Mouse (Mus musculus): ENCODE measurements at regions not wholly inside any gene's neighbourhood (a gene's known extent, or its start where the extent isn't known, plus 50 kb on each side); places are given as distances from the start of the nearest gene placed in this dataset.
"Not testable (repeated sequence)": the region's sequence is repeated elsewhere in the genome, so short reads cannot be mapped to it uniquely, and the experiment has no call there.

- DNase-seq: no peak
Observed at GRCm38 (mm10) chr14:48607131-48607530, 66.5 kb downstream of the Otx2 start.

GRCm38 (mm10) chr14:48603490-48603889 lies 70.1 kb downstream of the Otx2 start:
- no peak for DNase-seq

- no peak for DNase-seq
Observed at GRCm38 (mm10) chr14:48594334-48594733, 79.3 kb downstream of the Otx2 start.

- DNase-seq: no peak
Observed at GRCm38 (mm10) chr14:48593363-48593762, 80.3 kb downstream of the Otx2 start.

GRCm38 (mm10) chr14:48591483-48592230 lies 82.0 kb downstream of the Otx2 start:
- no peak for DNase-seq

GRCm38 (mm10) chr14:48590426-48590825 lies 83.2 kb downstream of the Otx2 start:
- no peak for DNase-seq

GRCm38 (mm10) chr14:48589702-48590325 lies 83.8 kb downstream of the Otx2 start:
- DNase-seq: no peak

GRCm38 (mm10) chr14:48585820-48586219 lies 87.8 kb downstream of the Otx2 start:
- DNase-seq: no peak

- DNase-seq: no peak
Observed at GRCm38 (mm10) chr14:48584571-48584970, 89.0 kb downstream of the Otx2 start.

GRCm38 (mm10) chr14:48583516-48583915 lies 90.1 kb downstream of the Otx2 start:
- DNase-seq: no peak

- peak; percentile 8 to 9 for DNase-seq
Observed at GRCm38 (mm10) chr14:48582080-48582479, 91.5 kb downstream of the Otx2 start.

GRCm38 (mm10) chr14:48581308-48581707 lies 92.3 kb downstream of the Otx2 start:
- not testable (repeated sequence) for DNase-seq

GRCm38 (mm10) chr14:48580396-48580795 lies 93.2 kb downstream of the Otx2 start:
- no peak for DNase-seq

GRCm38 (mm10) chr14:48579985-48580384 lies 93.6 kb downstream of the Otx2 start:
- DNase-seq: no peak
